Mouse (Mus musculus) kidney, postnatal 0 days (tissue): ENCODE data around the gene Cenpv. TPM values are rescaled to one million over a fixed set of nuclear protein-coding genes. Genes with fewer than 3 reads are reported as not detected.

Source experiments
- ATAC-seq: fragments of 200-750 bp; cut with Nextera tagmentation; replicated peaks from 2 replicates; pipeline ENCODE4 v1.8.0; 2017; ENCODE audit warnings: low read depth, moderate number of reproducible peaks, moderate TSS enrichment, moderate library complexity; ENCODE audit not compliant: low FRiP score
- DNase-seq: peaks from one replicate; pipeline ENCODE4 v3.0.0-alpha.2; 2016; ENCODE audit warnings: low spot score
- H3K27ac ChIP-seq: fragments of 300-500 bp; sonication (generic); 2 replicates; pipeline ENCODE4 v1.5.1; 2014; ENCODE audit warnings: mild to moderate bottlenecking
- H3K27me3 ChIP-seq: fragments of 300-500 bp; sonication (generic); 2 replicates; pipeline ENCODE4 v1.6.1; 2014; ENCODE audit warnings: low read length, mixed read lengths; ENCODE audit not compliant: insufficient read depth
- H3K36me3 ChIP-seq: fragments of 300-500 bp; sonication (generic); 2 replicates; pipeline ENCODE4 v1.6.1; 2014; ENCODE audit warnings: low read length, mixed read lengths; ENCODE audit not compliant: insufficient read depth
- H3K4me1 ChIP-seq: fragments of 300-500 bp; sonication (generic); replicated peaks from 2 replicates; pipeline ENCODE4 v1.6.1; 2014; ENCODE audit warnings: antibody characterized with exemption, low read length, mixed read lengths; ENCODE audit not compliant: insufficient read depth
- H3K4me2 ChIP-seq: fragments of 300-500 bp; sonication (generic); 2 replicates; pipeline ENCODE4 v1.6.1; 2014; ENCODE audit warnings: mild to moderate bottlenecking, low read length, moderate library complexity, mixed read lengths
- H3K4me3 ChIP-seq: fragments of 300-500 bp; sonication (generic); replicated peaks from 2 replicates; pipeline ENCODE4 v1.5.1; 2014; ENCODE audit warnings: low read depth, low read length
- H3K9ac ChIP-seq: fragments of 300-500 bp; sonication (generic); 2 replicates; pipeline ENCODE4 v1.6.1; 2014; ENCODE audit warnings: low read depth, low read length
- H3K9me3 ChIP-seq: fragments of 300-500 bp; sonication (generic); replicated peaks from 2 replicates; pipeline ENCODE4 v1.6.1; 2016; ENCODE audit warnings: low read length, inconsistent platforms, mixed read lengths
- CTCF ChIP-seq: IDR thresholded peaks from 2 replicates; pipeline ENCODE4 v1.5.1; 2016; ENCODE audit warnings: antibody characterized with exemption, low read depth, mild to moderate bottlenecking, moderate library complexity
- WGBS: fragments of 180-500 bp; shearing (Covaris S2); extraction: QIAGEN DNeasy Blood & Tissue Kit; methylation state at CpG from one replicate; pipeline ENCODE4 v1.1.7; 2014; 5-methylcytosine and 5-hydroxymethylcytosine counted together
- polyA plus RNA-seq: library from polyadenylated mRNA; unstranded; fragments of >200 nt; fragmentation: Nextera tagmentation; extraction: Ambion mirVana; gene quantifications from 2 replicates; pipeline ENCODE4 v1.2.1, GENCODE M21; 2015

Cenpv gene
- polyA plus RNA-seq, 1 experiment from 2014 or later: 17.6 TPM

DNA sequence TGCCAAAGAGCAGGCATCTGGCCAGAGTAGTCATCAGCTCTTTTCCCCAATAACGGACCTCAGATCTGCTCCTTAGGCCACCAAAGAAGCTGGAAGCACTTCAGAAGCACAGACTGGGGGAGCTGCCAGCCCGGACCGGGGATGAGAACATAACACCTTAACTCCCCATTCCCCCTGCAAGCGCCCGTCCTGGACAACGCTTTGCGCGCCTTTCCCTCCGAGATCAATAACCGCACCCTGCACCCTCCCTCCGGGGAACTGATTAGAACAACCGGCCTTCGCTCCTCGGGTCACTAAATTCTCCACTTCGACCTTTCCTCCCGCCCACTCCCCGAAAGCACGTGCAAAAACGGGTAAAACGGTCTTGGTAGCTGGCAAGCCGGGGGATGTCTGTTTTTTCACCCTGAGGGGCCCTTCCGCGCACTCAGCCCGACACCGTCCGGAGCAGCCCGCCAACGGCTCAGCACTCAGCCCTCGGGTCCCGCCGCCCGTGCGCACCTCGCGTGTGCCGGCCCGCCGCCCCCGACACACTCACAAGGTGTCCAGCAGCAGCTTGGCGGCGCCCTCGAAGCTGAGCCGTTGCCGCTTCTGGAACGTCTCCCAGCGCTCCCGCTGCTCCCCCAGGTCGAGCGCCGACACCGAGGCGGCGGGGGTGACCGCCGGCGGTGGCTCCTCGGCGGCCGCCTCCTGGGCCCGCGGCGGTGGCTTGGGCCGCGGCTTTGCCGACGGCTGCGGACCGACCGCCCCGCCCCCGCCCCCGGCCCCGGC lies 556 bp downstream of the Cenpv start:
- Histone ChIP-seq H3K4me2 (peak overlapping the region; percentile 97), H3K4me3 (peak overlapping the region; percentile 80), H3K9me3 (no peaks in the 10 kb centered on the region), H3K36me3 (no peaks in the 10 kb centered on the region), H3K27ac (peak overlapping the region; percentile 72), H3K4me1 (no peaks in the 10 kb centered on the region), H3K27me3 (no peaks in the 10 kb centered on the region), H3K9ac (peak overlapping the region; percentile 86)
- peak; percentile 56 for DNase-seq
- peak; percentile 78 for ATAC-seq
- WGBS: under 1% methylated on average over 65 of the region's 73 CpGs
- TF ChIP-seq CTCF: no peak

DNA sequence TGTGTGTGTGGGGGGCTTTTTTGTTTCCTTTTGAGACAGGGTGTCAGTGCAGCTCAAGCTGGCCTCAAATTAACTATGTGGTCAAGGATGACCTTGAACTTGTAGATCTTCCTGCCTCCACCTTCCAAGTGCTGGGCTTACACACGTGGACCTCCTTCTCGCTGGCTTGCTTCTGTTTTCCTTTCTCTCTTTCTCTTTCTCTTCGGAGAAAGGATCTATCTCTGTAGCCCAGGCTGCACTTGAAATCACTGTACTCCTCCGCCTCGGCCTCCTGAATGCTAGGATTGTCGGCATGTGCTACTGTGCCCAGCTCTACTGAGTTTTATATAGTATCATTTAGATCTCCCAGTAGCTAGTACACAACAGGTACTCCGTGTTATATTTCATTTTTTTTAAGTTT lies 1.5 kb downstream of the Cenpv start:
- no peak for TF ChIP-seq CTCF
- WGBS: 32% methylated on average over 7 of the region's 7 CpGs
- no peak overlapping the region for H3K27ac ChIP-seq
- DNase-seq: peak; percentile 30
- H3K27me3 ChIP-seq: no peaks in the 10 kb centered on the region
- H3K9ac ChIP-seq: no peak overlapping the region
- no peaks in the 10 kb centered on the region for H3K9me3 ChIP-seq
- H3K4me1 ChIP-seq: no peaks in the 10 kb centered on the region
- H3K4me3 ChIP-seq: no peak overlapping the region
- H3K36me3 ChIP-seq: no peaks in the 10 kb centered on the region
- ATAC-seq: no peak
- H3K4me2 ChIP-seq: peak overlapping the region; percentile 97; the same call in 1 of the 2 replicates

DNA sequence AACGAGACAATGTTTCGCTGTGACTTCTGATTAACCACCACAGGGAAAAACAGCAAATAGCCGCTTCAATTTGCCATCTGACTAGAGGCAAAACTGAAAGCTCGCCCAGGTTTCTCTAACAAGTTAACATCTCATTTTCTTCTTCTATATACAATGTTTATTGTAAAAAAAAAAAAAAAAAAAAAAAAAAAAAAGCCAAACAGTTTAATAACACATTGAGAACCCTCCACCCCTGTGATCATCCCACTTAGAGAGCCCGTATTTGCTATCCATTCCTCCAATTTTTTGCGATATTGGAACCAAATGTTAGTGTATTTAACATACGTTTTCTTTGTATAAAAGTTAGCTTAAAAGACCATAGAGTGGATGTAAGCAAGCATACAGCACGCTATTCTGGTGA lies 2.0 kb downstream of the Cenpv start:
- no peaks in the 10 kb centered on the region for H3K4me1 ChIP-seq
- no peak overlapping the region for H3K9ac ChIP-seq
- DNase-seq (no peak), ATAC-seq (no peak)
- no peak for TF ChIP-seq CTCF
- no peak overlapping the region for H3K27ac ChIP-seq
- H3K27me3 ChIP-seq: no peaks in the 10 kb centered on the region
- no peaks in the 10 kb centered on the region for H3K36me3 ChIP-seq
- H3K4me3 ChIP-seq: no peak overlapping the region
- 87% methylated on average over 8 of the region's 8 CpGs for WGBS
- H3K9me3 ChIP-seq: no peaks in the 10 kb centered on the region
- H3K4me2 ChIP-seq: peak overlapping the region; percentile 97; the same call in 1 of the 2 replicates

DNA sequence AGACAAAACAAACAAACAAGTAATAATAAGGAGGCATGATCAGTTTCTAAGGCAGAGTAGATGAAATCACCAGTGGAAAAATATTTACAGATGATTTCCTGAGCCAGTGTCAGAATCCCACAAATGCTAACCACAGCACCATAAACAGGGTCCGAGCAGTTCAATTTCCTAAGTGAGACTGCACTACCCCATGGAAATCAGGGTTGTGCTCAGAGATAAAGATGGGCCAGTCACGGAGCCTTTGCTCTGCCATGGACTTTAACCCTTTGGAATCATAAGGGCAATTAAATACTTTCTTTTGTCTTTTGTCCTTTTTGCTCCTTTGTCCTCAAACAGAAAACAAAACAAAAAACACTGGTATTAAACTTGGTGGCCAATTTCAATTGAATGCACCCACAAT lies 16.8 kb downstream of the Cenpv start:
- H3K4me1 ChIP-seq: no peaks in the 10 kb centered on the region
- no peak overlapping the region for H3K9ac ChIP-seq
- H3K9me3 ChIP-seq: no peaks in the 10 kb centered on the region
- H3K4me2 ChIP-seq: no peak overlapping the region
- no peaks in the 10 kb centered on the region for H3K27me3 ChIP-seq
- H3K4me3 ChIP-seq: no peak overlapping the region
- DNase-seq: no peak
- ATAC-seq: no peak
- 69% methylated on average over 2 of the region's 2 CpGs for WGBS
- H3K36me3 ChIP-seq: no peaks in the 10 kb centered on the region
- no peak for TF ChIP-seq CTCF
- no peak overlapping the region for H3K27ac ChIP-seq

DNA sequence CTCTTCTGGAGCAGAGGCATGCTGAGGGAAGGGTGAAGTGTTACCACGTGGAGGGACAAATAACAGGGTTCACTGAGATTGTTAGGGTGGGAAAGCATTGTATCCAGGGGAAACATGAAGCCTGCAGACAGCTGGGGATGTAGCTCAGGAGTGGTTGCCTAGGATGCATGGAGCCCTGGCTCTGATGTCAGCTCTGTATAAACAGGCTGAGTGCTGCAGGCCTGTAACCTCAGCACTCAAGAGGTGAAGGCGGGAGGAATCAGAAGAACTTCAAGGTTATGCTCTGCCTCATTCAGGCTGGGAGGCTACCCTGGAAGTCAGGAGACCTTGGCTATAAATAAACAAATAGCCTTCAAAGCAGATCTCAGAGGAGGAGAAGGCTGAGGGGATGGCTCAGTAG lies 20.1 kb downstream of the Cenpv start:
- no peaks in the 10 kb centered on the region for H3K9me3 ChIP-seq
- TF ChIP-seq CTCF: no peak
- H3K27ac ChIP-seq: no peak overlapping the region
- peak; percentile 83 for DNase-seq
- 29% methylated on average over 2 of the region's 2 CpGs for WGBS
- H3K4me1 ChIP-seq: no peaks in the 10 kb centered on the region
- peak; percentile 84 for ATAC-seq
- no peak overlapping the region for H3K4me3 ChIP-seq
- no peak overlapping the region for H3K4me2 ChIP-seq
- H3K36me3 ChIP-seq: no peaks in the 10 kb centered on the region
- H3K27me3 ChIP-seq: no peaks in the 10 kb centered on the region
- H3K9ac ChIP-seq: no peak overlapping the region

DNA sequence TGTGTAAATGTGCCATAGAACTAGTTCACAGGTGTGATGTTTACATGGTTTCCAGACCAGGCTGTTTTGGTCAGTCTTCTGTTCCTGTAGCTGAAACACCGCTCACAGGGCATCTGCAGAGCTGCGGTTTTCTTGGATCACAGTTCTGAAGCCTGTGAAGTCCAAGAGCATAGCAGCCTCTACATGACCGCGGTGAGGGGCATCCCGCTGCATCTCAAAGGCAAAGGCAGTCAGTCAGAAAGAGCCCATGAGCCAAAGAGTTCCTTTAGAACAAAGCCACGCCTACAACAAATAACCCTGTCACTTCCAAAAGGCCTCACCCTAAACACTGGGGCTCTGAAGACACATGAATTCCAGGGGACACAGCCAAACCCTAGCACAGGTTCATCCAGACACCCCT lies 25.8 kb downstream of the Cenpv start:
- Histone ChIP-seq H3K9ac (no peak overlapping the region), H3K4me3 (no peak overlapping the region), H3K27ac (no peak overlapping the region), H3K9me3 (no peaks in the 10 kb centered on the region), H3K4me1 (no peaks in the 10 kb centered on the region), H3K36me3 (no peaks in the 10 kb centered on the region), H3K27me3 (no peaks in the 10 kb centered on the region), H3K4me2 (no peak overlapping the region)
- no peak for TF ChIP-seq CTCF
- 75% methylated on average over 6 of the region's 6 CpGs for WGBS
- ATAC-seq: no peak
- no peak for DNase-seq
